Mouse (Mus musculus) thymus, adult 2 months (tissue): ENCODE data around the gene Serpinh1. TPM values are rescaled to one million over a fixed set of nuclear protein-coding genes. Genes with fewer than 3 reads are reported as not detected.

Experiments used
- DNase-seq: peaks from one replicate; pipeline ENCODE4 v3.0.0; 2021
- H3K27ac ChIP-seq: fragments of 200-500 bp; 2 replicates; pipeline ENCODE4 v1.5.1; 2012; ENCODE audit warnings: low read length, control low read depth; ENCODE audit not compliant: control insufficient read depth, insufficient read depth
- H3K27me3 ChIP-seq: fragments of 200-500 bp; 2 replicates; pipeline ENCODE4 v1.6.1; 2012; ENCODE audit warnings: mild to moderate bottlenecking, low read length, moderate library complexity, mixed read lengths; ENCODE audit not compliant: control insufficient read depth, insufficient read depth
- H3K36me3 ChIP-seq: fragments of 200-500 bp; 2 replicates; pipeline ENCODE4 v1.6.1; 2012; ENCODE audit warnings: mild to moderate bottlenecking, low read length, moderate library complexity; ENCODE audit not compliant: control insufficient read depth, insufficient read depth
- H3K4me1 ChIP-seq: fragments of 200-500 bp; replicated peaks from 2 replicates; pipeline ENCODE4 v1.6.1; 2012; ENCODE audit warnings: low read length; ENCODE audit not compliant: control insufficient read depth, insufficient read depth
- H3K4me3 ChIP-seq: fragments of 200-500 bp; 2 replicates; pipeline ENCODE4 v1.5.1; 2012; ENCODE audit warnings: mild to moderate bottlenecking, low read length, control low read depth, moderate library complexity; ENCODE audit not compliant: control insufficient read depth, insufficient read depth
- CTCF ChIP-seq: fragments of 200-500 bp; IDR thresholded peaks from 2 replicates; pipeline ENCODE4 v1.5.1; 2012; ENCODE audit warnings: mild to moderate bottlenecking, control low read depth, low read length, moderate library complexity, borderline replicate concordance; ENCODE audit not compliant: control insufficient read depth, poor library complexity, insufficient read depth; ENCODE audit errors: extremely low read depth
- POLR2A ChIP-seq: fragments of 200-500 bp; IDR thresholded peaks from 2 replicates; pipeline ENCODE4 v1.6.1; 2012; ENCODE audit warnings: mild to moderate bottlenecking, low read length, control low read depth, moderate library complexity; ENCODE audit not compliant: control insufficient read depth, poor library complexity, insufficient read depth; ENCODE audit errors: extremely low read depth
- WGBS: fragments of 180-500 bp; shearing (Covaris S2); methylation state at CpG from one replicate; pipeline ENCODE4 v1.1.7; 2018; 5-methylcytosine and 5-hydroxymethylcytosine counted together
- polyA plus RNA-seq: library from polyadenylated mRNA; depleted of rRNA; stranded (reverse); fragments of >200 nt; gene quantifications from 2 replicates; pipeline ENCODE4 v1.2.3, GENCODE M21; 2012; rRNA removed

The Serpinh1 gene
- polyA plus RNA-seq, 1 experiment, result 66.1 TPM

GRCm38 (mm10) chr7:99300650-99301175 is 52.3 kb downstream of the Serpinh1 start:
- no peak for DNase-seq
- H3K4me3 ChIP-seq, result no peak overlapping the region
- no peaks in the 10 kb centered on the region for H3K36me3 ChIP-seq
- TF ChIP-seq CTCF, result no peak
- TF ChIP-seq POLR2A, result no peak
- no peaks in the 10 kb centered on the region for H3K4me1 ChIP-seq
- no peak overlapping the region for H3K27ac ChIP-seq
- WGBS, result 90% methylated on average over 3 of the region's 3 CpGs
- no peaks in the 10 kb centered on the region for H3K27me3 ChIP-seq

Other genes starting within 250 kb of the Serpinh1 start
- 74.6 and 144 TPM in 2 replicates for gene Uvrag, start 212.1 kb downstream of the Serpinh1 start, polyA plus RNA-seq
- 122 and 130 TPM in 2 replicates for gene Dgat2, start 170.5 kb downstream of the Serpinh1 start, polyA plus RNA-seq
- gene Mogat2, start 114.6 kb downstream of the Serpinh1 start, polyA plus RNA-seq, result 0.32 and 0.61 TPM in 2 replicates
- 0.96 and 1.3 TPM in 2 replicates for gene Map6, start 85.8 kb downstream of the Serpinh1 start, polyA plus RNA-seq
- gene Gdpd5, start 28.2 kb upstream of the Serpinh1 start, polyA plus RNA-seq, result 13.9 and 18.5 TPM in 2 replicates
- 1.0 and 1.5 TPM in 2 replicates for gene Klhl35, start 112.8 kb upstream of the Serpinh1 start, polyA plus RNA-seq
- 483 and 566 TPM in 2 replicates for gene Rps3, start 130.5 kb upstream of the Serpinh1 start, polyA plus RNA-seq
- 26.3 and 29.6 TPM in 2 replicates for gene Arrb1, start 182.2 kb upstream of the Serpinh1 start, polyA plus RNA-seq